Mouse (Mus musculus): Measurements from ENCODE around the gene Dgkd. TPM values are rescaled to one million over a fixed set of nuclear protein-coding genes. Genes with fewer than 3 reads are reported as not detected.

The Dgkd gene
- polyA plus RNA-seq, 1 experiment from 2014 or later = 38.4 TPM

DNA sequence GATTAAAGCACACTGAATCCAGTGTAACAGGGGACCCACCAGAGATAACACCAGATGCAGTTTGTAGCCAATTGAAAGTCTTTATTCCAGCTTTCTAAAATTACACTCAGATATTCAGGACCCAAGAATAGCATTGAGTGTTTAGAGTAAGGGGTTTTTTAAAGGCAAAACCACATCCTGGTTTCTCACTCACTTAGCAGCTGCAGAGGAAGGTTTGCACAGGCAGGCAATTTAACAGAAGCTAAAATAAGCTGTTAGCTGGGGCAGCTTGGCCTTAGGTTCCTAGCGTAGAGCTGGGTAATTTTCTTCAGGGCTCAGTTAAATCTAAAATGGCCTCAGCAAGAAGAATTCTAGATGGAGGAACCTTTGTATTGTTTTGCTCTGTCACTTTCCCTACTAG, 13.6 kb downstream of the Dgkd start:
- Histone ChIP-seq H3K27me3 (replicated peaks; ENCODE audit: control insufficient read depth, insufficient read depth, low read length) (no peaks in the 10 kb centered on the region), H3K4me1 (replicated peaks; ENCODE audit: control insufficient read depth, insufficient read depth, low read length) (no peaks in the 10 kb centered on the region; the same call in none of the 2 replicates), H3K36me3 (ENCODE audit: control insufficient read depth, insufficient read depth, low read length) (no peaks in the 10 kb centered on the region), H3K4me2 (ENCODE audit: low read length) (no peak overlapping the region), H3K9me3 (ENCODE audit: control insufficient read depth, low read length) (no peaks in the 10 kb centered on the region), H3K27ac (ENCODE audit: low read depth) (no peak overlapping the region), H3K9ac (ENCODE audit: low read length) (no peak overlapping the region), H3K4me3 (ENCODE audit: low read depth, low read length) (no peak overlapping the region)
- WGBS = 90% methylated on average over 1 of the region's 1 CpGs
- no peak for DNase-seq (ENCODE audit: low spot score)
- no peak for ATAC-seq (replicated peaks; ENCODE audit: low FRiP score, low TSS enrichment, low read depth)

DNA sequence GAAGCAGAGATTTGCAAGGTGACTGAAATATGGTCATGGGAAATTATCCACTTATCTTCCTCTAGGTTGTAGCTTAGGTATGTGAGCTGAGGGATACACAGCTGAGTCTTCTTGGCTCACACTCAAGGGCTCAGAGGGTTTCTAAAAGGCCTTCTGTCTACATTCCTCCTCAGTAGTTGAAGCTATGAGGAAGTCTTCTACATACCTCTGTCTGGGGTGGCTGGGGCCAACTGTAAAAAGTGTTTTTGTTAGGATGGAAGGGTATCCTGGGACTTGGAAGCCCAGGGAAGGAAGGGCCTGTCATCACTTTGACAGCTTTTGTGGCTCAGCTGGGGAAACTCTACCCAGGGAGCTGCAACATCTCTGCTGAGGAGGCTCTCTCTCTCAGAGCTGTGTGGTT, 18.5 kb downstream of the Dgkd start:
- no peak overlapping the region for H3K27ac ChIP-seq (ENCODE audit: low read depth)
- ATAC-seq (replicated peaks; ENCODE audit: low FRiP score, low TSS enrichment, low read depth) (no peak), DNase-seq (ENCODE audit: low spot score) (no peak)
- no peaks in the 10 kb centered on the region for H3K4me1 ChIP-seq (replicated peaks; ENCODE audit: control insufficient read depth, insufficient read depth, low read length)
- H3K4me2 ChIP-seq (ENCODE audit: low read length) = no peak overlapping the region
- H3K9ac ChIP-seq (ENCODE audit: low read length) = no peak overlapping the region
- no peaks in the 10 kb centered on the region for H3K27me3 ChIP-seq (replicated peaks; ENCODE audit: control insufficient read depth, insufficient read depth, low read length)
- H3K4me3 ChIP-seq (ENCODE audit: low read depth, low read length) = no peak overlapping the region
- no peaks in the 10 kb centered on the region for H3K9me3 ChIP-seq (ENCODE audit: control insufficient read depth, low read length)
- H3K36me3 ChIP-seq (ENCODE audit: control insufficient read depth, insufficient read depth, low read length) = no peaks in the 10 kb centered on the region

DNA sequence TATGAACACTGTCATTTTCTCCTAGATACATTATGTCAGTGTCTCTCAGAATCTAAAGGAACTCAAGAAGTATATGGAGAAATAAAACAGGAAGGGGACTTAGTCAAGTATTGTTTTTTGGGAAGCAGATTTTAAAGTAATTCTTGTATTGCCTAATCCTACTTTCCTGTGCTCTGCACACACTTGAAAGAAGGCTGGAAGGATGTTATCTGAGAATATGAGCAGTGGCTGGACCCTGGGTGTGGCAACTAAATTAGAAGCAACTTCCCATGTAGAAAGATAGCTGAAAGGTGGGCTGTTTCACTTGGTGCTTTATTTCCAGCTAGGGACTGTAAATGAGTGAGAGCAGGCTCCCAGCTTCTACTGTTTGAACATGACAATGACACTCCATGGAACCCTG, 20.0 kb downstream of the Dgkd start:
- Histone ChIP-seq H3K4me3 (ENCODE audit: low read depth, low read length) (no peak overlapping the region), H3K4me1 (replicated peaks; ENCODE audit: control insufficient read depth, insufficient read depth, low read length) (peaks cover 11% of the 10 kb centered on the region; the same call in 1 of the 2 replicates), H3K36me3 (ENCODE audit: control insufficient read depth, insufficient read depth, low read length) (no peaks in the 10 kb centered on the region), H3K27ac (ENCODE audit: low read depth) (no peak overlapping the region), H3K27me3 (replicated peaks; ENCODE audit: control insufficient read depth, insufficient read depth, low read length) (no peaks in the 10 kb centered on the region), H3K9ac (ENCODE audit: low read length) (no peak overlapping the region), H3K4me2 (ENCODE audit: low read length) (no peak overlapping the region), H3K9me3 (ENCODE audit: control insufficient read depth, low read length) (no peaks in the 10 kb centered on the region)
- ATAC-seq (replicated peaks; ENCODE audit: low FRiP score, low TSS enrichment, low read depth) (no peak), DNase-seq (ENCODE audit: low spot score) (no peak)

DNA sequence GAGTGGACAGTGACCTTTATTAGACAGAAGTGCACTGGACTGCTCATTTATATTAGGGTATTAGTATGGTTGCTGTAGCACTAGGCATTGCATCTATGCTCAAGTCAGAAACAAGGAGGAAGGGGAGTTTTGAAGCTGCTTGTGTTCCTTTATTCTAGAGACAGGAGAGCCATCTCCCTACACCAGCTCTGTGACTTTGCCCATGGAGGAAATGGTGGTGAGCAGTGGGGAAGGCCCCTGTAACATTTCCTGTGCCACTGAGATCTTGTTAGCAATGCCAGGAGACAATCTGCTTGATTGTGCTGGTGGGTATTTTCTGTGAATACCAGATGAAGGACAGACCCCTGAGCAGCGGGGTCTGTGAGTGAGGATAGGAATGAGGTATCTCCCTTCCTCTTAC, 23.0 kb downstream of the Dgkd start:
- 92% methylated on average over 1 of the region's 1 CpGs for WGBS
- H3K9me3 ChIP-seq (ENCODE audit: control insufficient read depth, low read length) = no peaks in the 10 kb centered on the region
- no peak overlapping the region for H3K4me3 ChIP-seq (ENCODE audit: low read depth, low read length)
- H3K27ac ChIP-seq (ENCODE audit: low read depth) = no peak overlapping the region
- H3K4me1 ChIP-seq (replicated peaks; ENCODE audit: control insufficient read depth, insufficient read depth, low read length) = peaks cover 27% of the 10 kb centered on the region
- DNase-seq (ENCODE audit: low spot score) (no peak), ATAC-seq (replicated peaks; ENCODE audit: low FRiP score, low TSS enrichment, low read depth) (no peak)
- no peaks in the 10 kb centered on the region for H3K36me3 ChIP-seq (ENCODE audit: control insufficient read depth, insufficient read depth, low read length)
- H3K9ac ChIP-seq (ENCODE audit: low read length) = no peak overlapping the region
- H3K4me2 ChIP-seq (ENCODE audit: low read length) = no peak overlapping the region
- H3K27me3 ChIP-seq (replicated peaks; ENCODE audit: control insufficient read depth, insufficient read depth, low read length) = no peaks in the 10 kb centered on the region

DNA sequence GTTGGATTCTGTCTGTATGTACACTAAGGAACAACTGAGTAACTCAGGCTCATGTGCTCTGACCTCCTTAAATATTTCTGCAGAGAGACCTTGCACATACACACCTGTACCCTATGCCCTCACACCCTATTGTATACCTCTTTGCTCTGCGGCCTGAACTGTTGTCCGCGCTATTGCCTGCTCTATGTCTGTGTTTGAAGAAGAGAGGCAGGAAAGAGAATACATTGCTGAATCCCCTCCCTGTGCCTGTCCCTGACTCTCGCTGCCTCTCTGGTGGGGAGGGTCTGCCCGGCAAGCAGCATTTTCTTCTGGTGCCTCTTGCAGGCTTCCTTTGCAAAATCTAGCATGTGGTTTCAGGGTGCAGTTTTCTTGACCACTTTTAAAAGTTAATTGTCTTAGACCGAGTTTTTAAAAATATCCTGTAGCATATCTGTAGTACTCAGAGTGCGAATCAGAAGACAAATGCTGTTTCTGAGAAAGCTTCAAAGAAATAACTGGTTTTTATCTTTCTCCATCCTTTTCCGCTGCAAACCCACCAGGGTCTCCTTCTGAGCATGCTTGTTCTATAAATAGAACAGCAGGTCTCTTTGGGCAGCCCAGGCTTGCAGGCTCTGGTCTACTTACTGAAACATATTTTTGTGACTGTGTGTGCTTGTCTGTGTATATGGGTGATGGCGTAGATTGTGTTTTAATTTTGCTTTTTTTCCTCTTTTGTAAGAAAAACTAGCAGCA, 24.6 kb downstream of the Dgkd start:
- H3K4me3 ChIP-seq (ENCODE audit: low read depth, low read length) = no peak overlapping the region
- 0 out of 2 replicates have a peak, but pooled peaks cover 8% of the 10 kb centered on the region for H3K36me3 ChIP-seq (ENCODE audit: control insufficient read depth, insufficient read depth, low read length)
- no peak overlapping the region for H3K9ac ChIP-seq (ENCODE audit: low read length)
- 44% methylated on average over 9 of the region's 9 CpGs for WGBS
- DNase-seq (ENCODE audit: low spot score) (no peak), ATAC-seq (replicated peaks; ENCODE audit: low FRiP score, low TSS enrichment, low read depth) (no peak)
- H3K9me3 ChIP-seq (ENCODE audit: control insufficient read depth, low read length) = no peaks in the 10 kb centered on the region
- 0 out of 2 replicates have a peak overlapping the region, but pooled peaks have one; percentile 7 for H3K4me2 ChIP-seq (ENCODE audit: low read length)
- H3K27me3 ChIP-seq (replicated peaks; ENCODE audit: control insufficient read depth, insufficient read depth, low read length) = no peaks in the 10 kb centered on the region
- peaks cover 33% of the 10 kb centered on the region for H3K4me1 ChIP-seq (replicated peaks; ENCODE audit: control insufficient read depth, insufficient read depth, low read length)
- H3K27ac ChIP-seq (ENCODE audit: low read depth) = peak overlapping the region; percentile 55

DNA sequence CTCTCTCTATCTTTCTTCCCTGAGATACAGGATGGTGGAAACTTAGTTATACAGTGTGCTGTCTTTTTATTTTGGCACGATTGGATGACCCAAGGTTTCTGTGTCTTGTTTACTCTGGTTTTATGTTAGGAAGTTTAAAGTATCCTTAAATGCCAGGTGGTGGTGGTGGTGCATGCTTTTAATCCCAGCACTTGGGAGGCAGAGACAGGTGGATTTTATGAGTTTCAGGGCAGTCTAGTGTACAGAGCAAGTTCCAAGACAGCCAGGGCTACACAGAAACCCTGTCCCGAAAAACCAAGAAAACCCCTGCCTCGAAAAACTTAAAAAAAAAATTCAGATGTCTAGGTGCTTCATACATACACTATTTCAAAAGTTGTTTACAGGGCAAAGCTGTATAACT, 25.9 kb downstream of the Dgkd start:
- no peak overlapping the region for H3K4me2 ChIP-seq (ENCODE audit: low read length)
- H3K4me1 ChIP-seq (replicated peaks; ENCODE audit: control insufficient read depth, insufficient read depth, low read length) = peaks cover 33% of the 10 kb centered on the region
- H3K4me3 ChIP-seq (ENCODE audit: low read depth, low read length) = no peak overlapping the region
- ATAC-seq (replicated peaks; ENCODE audit: low FRiP score, low TSS enrichment, low read depth) = no peak
- no peaks in the 10 kb centered on the region for H3K9me3 ChIP-seq (ENCODE audit: control insufficient read depth, low read length)
- peaks cover 20% of the 10 kb centered on the region for H3K36me3 ChIP-seq (ENCODE audit: control insufficient read depth, insufficient read depth, low read length)
- WGBS = 83% methylated on average over 3 of the region's 3 CpGs
- no peaks in the 10 kb centered on the region for H3K27me3 ChIP-seq (replicated peaks; ENCODE audit: control insufficient read depth, insufficient read depth, low read length)
- no peak for DNase-seq (ENCODE audit: low spot score)
- no peak overlapping the region for H3K9ac ChIP-seq (ENCODE audit: low read length)
- H3K27ac ChIP-seq (ENCODE audit: low read depth) = peak overlapping the region; percentile 55; the same call in 1 of the 2 replicates

DNA sequence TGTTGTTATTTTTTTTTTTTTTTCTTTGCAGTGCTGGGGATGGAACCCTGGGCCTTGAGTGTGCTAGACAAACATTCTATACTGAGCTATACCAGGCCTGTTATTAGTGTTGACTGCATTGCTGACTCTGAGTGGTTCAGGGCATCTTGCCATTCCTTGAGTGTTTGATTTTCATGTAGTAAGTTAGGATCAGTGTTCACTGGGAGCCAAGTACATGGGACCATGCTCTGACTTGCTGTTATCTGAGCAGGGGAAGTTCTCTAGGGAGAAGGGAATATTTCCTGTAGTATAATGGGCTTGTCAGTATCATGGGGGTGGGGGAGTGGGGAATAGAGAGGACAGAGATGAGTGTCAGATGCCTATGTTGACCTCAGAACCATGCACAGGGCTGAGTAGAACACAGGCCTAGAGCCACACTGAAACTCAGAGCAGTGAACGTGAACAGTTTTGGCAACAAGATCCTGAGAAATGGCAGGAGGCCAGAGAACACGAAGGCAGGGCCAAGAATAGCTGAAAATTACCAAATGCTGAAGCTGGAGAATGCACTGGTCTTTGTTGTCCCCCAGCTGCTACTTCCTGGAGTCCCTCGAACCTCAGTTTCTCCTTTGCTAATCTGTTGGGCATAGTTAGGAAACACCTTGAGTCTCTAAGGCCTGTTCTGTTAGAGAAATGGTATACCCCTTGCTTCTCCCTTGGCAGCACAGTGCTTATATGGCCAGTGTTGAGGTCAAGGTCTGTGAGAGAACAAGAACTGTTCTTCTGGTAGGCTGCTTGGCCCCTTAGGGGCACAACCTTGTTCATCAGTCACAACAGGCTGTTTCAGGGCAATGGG, 26.6 kb downstream of the Dgkd start:
- no peak overlapping the region for H3K9ac ChIP-seq (ENCODE audit: low read length)
- peaks cover 33% of the 10 kb centered on the region for H3K4me1 ChIP-seq (replicated peaks; ENCODE audit: control insufficient read depth, insufficient read depth, low read length)
- no peak overlapping the region for H3K4me3 ChIP-seq (ENCODE audit: low read depth, low read length)
- peaks cover 27% of the 10 kb centered on the region for H3K36me3 ChIP-seq (ENCODE audit: control insufficient read depth, insufficient read depth, low read length)
- H3K27ac ChIP-seq (ENCODE audit: low read depth) = peak overlapping the region; percentile 34; the same call in 1 of the 2 replicates
- WGBS = 34% methylated on average over 3 of the region's 3 CpGs
- ATAC-seq (replicated peaks; ENCODE audit: low FRiP score, low TSS enrichment, low read depth) = peak; percentile 68; the same call in 1 of the 2 replicates
- no peaks in the 10 kb centered on the region for H3K27me3 ChIP-seq (replicated peaks; ENCODE audit: control insufficient read depth, insufficient read depth, low read length)
- DNase-seq (ENCODE audit: low spot score) = no peak
- no peaks in the 10 kb centered on the region for H3K9me3 ChIP-seq (ENCODE audit: control insufficient read depth, low read length)
- no peak overlapping the region for H3K4me2 ChIP-seq (ENCODE audit: low read length)

DNA sequence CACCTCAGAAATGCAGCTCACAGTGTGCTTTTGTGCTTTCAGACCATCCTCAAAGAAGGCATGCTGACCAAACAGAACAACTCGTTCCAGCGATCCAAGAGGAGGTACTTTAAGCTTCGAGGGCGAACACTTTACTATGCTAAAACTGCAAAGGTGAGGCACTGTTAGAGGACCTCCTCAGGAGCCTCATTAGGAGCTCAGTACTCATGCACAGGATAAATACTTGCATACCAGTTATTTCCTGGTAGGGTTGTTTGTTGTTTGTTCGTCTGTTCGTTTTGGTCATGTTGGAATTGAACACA, 27.2 kb downstream of the Dgkd start:
- Histone ChIP-seq H3K4me3 (ENCODE audit: low read depth, low read length) (no peak overlapping the region), H3K4me1 (replicated peaks; ENCODE audit: control insufficient read depth, insufficient read depth, low read length) (peaks cover 33% of the 10 kb centered on the region), H3K4me2 (ENCODE audit: low read length) (no peak overlapping the region), H3K36me3 (ENCODE audit: control insufficient read depth, insufficient read depth, low read length) (peaks cover 31% of the 10 kb centered on the region), H3K27me3 (replicated peaks; ENCODE audit: control insufficient read depth, insufficient read depth, low read length) (no peaks in the 10 kb centered on the region), H3K9ac (ENCODE audit: low read length) (no peak overlapping the region), H3K27ac (ENCODE audit: low read depth) (peak overlapping the region; percentile 34; the same call in 1 of the 2 replicates), H3K9me3 (ENCODE audit: control insufficient read depth, low read length) (no peaks in the 10 kb centered on the region)
- WGBS = 86% methylated on average over 6 of the region's 6 CpGs
- no peak for ATAC-seq (replicated peaks; ENCODE audit: low FRiP score, low TSS enrichment, low read depth)
- no peak for DNase-seq (ENCODE audit: low spot score)

All from intestine, embryonic 14.5 days (tissue).